Mouse (Mus musculus): ENCODE data around the gene Lrrc42.

GRCm38 (mm10) chr4:107245368-107245767 lies 8.0 kb downstream of the Lrrc42 start:
- TF ChIP-seq CTCF (IDR thresholded peaks at IDR 0.05; ENCODE audit: low read depth) (no peak), EP300 (optimal IDR thresholded peaks at IDR 0.05) (no peak)
